Mouse (Mus musculus) heart, embryonic 11.5 days (tissue): ENCODE measurements at regions not wholly inside any gene's neighbourhood (a gene's known extent, or its start where the extent isn't known, plus 50 kb on each side); places are given as distances from the start of the nearest gene placed in this dataset.

Source experiments
- ATAC-seq: fragments of 200-750 bp; cut with Nextera tagmentation; replicated peaks from 2 replicates; pipeline ENCODE4 v1.8.0; 2017; ENCODE audit warnings: moderate library complexity; ENCODE audit not compliant: insufficient number of reproducible peaks, low FRiP score, low TSS enrichment
- H3K27ac ChIP-seq: fragments of 300-500 bp; sonication (generic); 2 replicates; pipeline ENCODE4 v1.5.1; 2014; ENCODE audit warnings: mild to moderate bottlenecking, low read depth, low read length
- H3K27me3 ChIP-seq: fragments of 300-500 bp; sonication (generic); 2 replicates; pipeline ENCODE4 v1.6.1; 2014; ENCODE audit warnings: mild to moderate bottlenecking, low read length, mixed read lengths; ENCODE audit not compliant: control insufficient read depth, insufficient read depth
- H3K36me3 ChIP-seq: fragments of 300-500 bp; sonication (generic); 2 replicates; pipeline ENCODE4 v1.6.1; 2014; ENCODE audit warnings: mild to moderate bottlenecking, low read length, moderate library complexity, mixed read lengths; ENCODE audit not compliant: control insufficient read depth, insufficient read depth
- H3K4me1 ChIP-seq: fragments of 300-500 bp; sonication (generic); 2 replicates; pipeline ENCODE4 v1.6.1; 2014; ENCODE audit warnings: low read length; ENCODE audit not compliant: control insufficient read depth, insufficient read depth
- H3K4me2 ChIP-seq: fragments of 300-500 bp; sonication (generic); 2 replicates; pipeline ENCODE4 v1.6.1; 2014; ENCODE audit warnings: mild to moderate bottlenecking, moderate library complexity
- H3K4me3 ChIP-seq: fragments of 300-500 bp; sonication (generic); 2 replicates; pipeline ENCODE4 v1.5.1; 2014; ENCODE audit warnings: low read depth, low read length
- H3K9ac ChIP-seq: fragments of 300-500 bp; sonication (generic); 2 replicates; pipeline ENCODE4 v1.6.1; 2014; ENCODE audit warnings: mild to moderate bottlenecking, low read depth, low read length, moderate library complexity
- H3K9me3 ChIP-seq: fragments of 300-500 bp; sonication (generic); replicated peaks from 2 replicates; pipeline ENCODE4 v1.6.1; 2016; ENCODE audit warnings: low read length; ENCODE audit not compliant: control insufficient read depth
- WGBS: fragments of 180-500 bp; shearing (Covaris S2); extraction: QIAGEN DNeasy Blood & Tissue Kit; methylation state at CpG from one replicate; pipeline ENCODE4 v1.1.7; 2014; ENCODE audit not compliant: insufficient replicate concordance; 5-methylcytosine and 5-hydroxymethylcytosine counted together

GRCm38 (mm10) chr16:93202591-93202990 is 376.6 kb upstream of the Runx1 start:
- Histone ChIP-seq H3K9ac (no peak overlapping the region), H3K27ac (no peak overlapping the region), H3K4me3 (no peak overlapping the region), H3K4me1 (no peaks in the 10 kb centered on the region), H3K4me2 (no peak overlapping the region), H3K36me3 (no peaks in the 10 kb centered on the region), H3K27me3 (0 out of 2 replicates have a peak, but pooled peaks cover 3% of the 10 kb centered on the region), H3K9me3 (no peaks in the 10 kb centered on the region)
- ATAC-seq = no peak

GRCm38 (mm10) chr16:93197300-93197699 is 371.4 kb upstream of the Runx1 start:
- peak overlapping the region; percentile 64; the same call in 1 of the 2 replicates for H3K27ac ChIP-seq
- 48% methylated on average over 8 of the region's 8 CpGs for WGBS
- H3K4me1 ChIP-seq = no peaks in the 10 kb centered on the region
- H3K27me3 ChIP-seq = no peaks in the 10 kb centered on the region
- H3K9ac ChIP-seq = no peak overlapping the region
- ATAC-seq = peak; percentile 90
- no peak overlapping the region; the same call in 1 of the 2 replicates for H3K4me2 ChIP-seq
- H3K4me3 ChIP-seq = no peak overlapping the region
- H3K36me3 ChIP-seq = no peaks in the 10 kb centered on the region
- no peaks in the 10 kb centered on the region for H3K9me3 ChIP-seq

- Histone ChIP-seq H3K9me3 (no peaks in the 10 kb centered on the region), H3K27me3 (no peaks in the 10 kb centered on the region), H3K4me3 (no peak overlapping the region), H3K27ac (no peak overlapping the region), H3K36me3 (no peaks in the 10 kb centered on the region), H3K4me2 (no peak overlapping the region), H3K4me1 (no peaks in the 10 kb centered on the region), H3K9ac (no peak overlapping the region)
- 48% methylated on average over 7 of the region's 7 CpGs for WGBS
- ATAC-seq = no peak
Measured at GRCm38 (mm10) chr16:93193921-93194481, 368.1 kb upstream of the Runx1 start.

GRCm38 (mm10) chr16:93193263-93193662 is 367.3 kb upstream of the Runx1 start:
- Histone ChIP-seq H3K27me3 (no peaks in the 10 kb centered on the region), H3K27ac (no peak overlapping the region), H3K9ac (no peak overlapping the region), H3K9me3 (no peaks in the 10 kb centered on the region), H3K4me1 (no peaks in the 10 kb centered on the region), H3K36me3 (no peaks in the 10 kb centered on the region), H3K4me3 (no peak overlapping the region), H3K4me2 (no peak overlapping the region)
- ATAC-seq = no peak
- WGBS = 73% methylated on average over 6 of the region's 6 CpGs

GRCm38 (mm10) chr16:93192651-93193173 is 366.8 kb upstream of the Runx1 start:
- Histone ChIP-seq H3K4me2 (no peak overlapping the region), H3K9me3 (no peaks in the 10 kb centered on the region), H3K27ac (no peak overlapping the region), H3K27me3 (no peaks in the 10 kb centered on the region), H3K4me1 (no peaks in the 10 kb centered on the region), H3K36me3 (no peaks in the 10 kb centered on the region), H3K4me3 (no peak overlapping the region), H3K9ac (no peak overlapping the region)
- WGBS = 76% methylated on average over 9 of the region's 9 CpGs
- ATAC-seq = no peak

- no peak for ATAC-seq
- H3K36me3 ChIP-seq = no peaks in the 10 kb centered on the region
- H3K27me3 ChIP-seq = no peaks in the 10 kb centered on the region
- no peak overlapping the region for H3K27ac ChIP-seq
- no peak overlapping the region for H3K4me3 ChIP-seq
- H3K9ac ChIP-seq = no peak overlapping the region
- no peak overlapping the region for H3K4me2 ChIP-seq
- WGBS = 84% methylated on average over 5 of the region's 5 CpGs
- H3K9me3 ChIP-seq = no peaks in the 10 kb centered on the region
- no peaks in the 10 kb centered on the region for H3K4me1 ChIP-seq
Measured at GRCm38 (mm10) chr16:93191174-93191573, 365.2 kb upstream of the Runx1 start.

- no peak overlapping the region for H3K27ac ChIP-seq
- no peaks in the 10 kb centered on the region for H3K4me1 ChIP-seq
- no peak overlapping the region for H3K4me3 ChIP-seq
- H3K9ac ChIP-seq = no peak overlapping the region
- H3K27me3 ChIP-seq = no peaks in the 10 kb centered on the region
- ATAC-seq = no peak
- WGBS = 70% methylated on average over 3 of the region's 3 CpGs
- H3K36me3 ChIP-seq = no peaks in the 10 kb centered on the region
- H3K9me3 ChIP-seq = no peaks in the 10 kb centered on the region
- H3K4me2 ChIP-seq = no peak overlapping the region
Measured at GRCm38 (mm10) chr16:93190301-93190700, 364.4 kb upstream of the Runx1 start.

- Histone ChIP-seq H3K4me2 (no peak overlapping the region), H3K9ac (no peak overlapping the region), H3K9me3 (no peaks in the 10 kb centered on the region), H3K36me3 (no peaks in the 10 kb centered on the region), H3K27ac (no peak overlapping the region), H3K4me1 (no peaks in the 10 kb centered on the region), H3K4me3 (no peak overlapping the region), H3K27me3 (no peaks in the 10 kb centered on the region)
- 62% methylated on average over 3 of the region's 3 CpGs for WGBS
- no peak for ATAC-seq
Measured at GRCm38 (mm10) chr16:93189875-93190274, 363.9 kb upstream of the Runx1 start.

GRCm38 (mm10) chr16:93189412-93189811 is 363.5 kb upstream of the Runx1 start:
- no peak overlapping the region for H3K27ac ChIP-seq
- H3K36me3 ChIP-seq = no peaks in the 10 kb centered on the region
- no peaks in the 10 kb centered on the region for H3K4me1 ChIP-seq
- H3K4me2 ChIP-seq = no peak overlapping the region
- no peak overlapping the region for H3K4me3 ChIP-seq
- no peaks in the 10 kb centered on the region for H3K27me3 ChIP-seq
- 80% methylated on average over 5 of the region's 5 CpGs for WGBS
- H3K9me3 ChIP-seq = no peaks in the 10 kb centered on the region
- no peak overlapping the region for H3K9ac ChIP-seq
- ATAC-seq = no peak
